In the genomic region with DNA sequence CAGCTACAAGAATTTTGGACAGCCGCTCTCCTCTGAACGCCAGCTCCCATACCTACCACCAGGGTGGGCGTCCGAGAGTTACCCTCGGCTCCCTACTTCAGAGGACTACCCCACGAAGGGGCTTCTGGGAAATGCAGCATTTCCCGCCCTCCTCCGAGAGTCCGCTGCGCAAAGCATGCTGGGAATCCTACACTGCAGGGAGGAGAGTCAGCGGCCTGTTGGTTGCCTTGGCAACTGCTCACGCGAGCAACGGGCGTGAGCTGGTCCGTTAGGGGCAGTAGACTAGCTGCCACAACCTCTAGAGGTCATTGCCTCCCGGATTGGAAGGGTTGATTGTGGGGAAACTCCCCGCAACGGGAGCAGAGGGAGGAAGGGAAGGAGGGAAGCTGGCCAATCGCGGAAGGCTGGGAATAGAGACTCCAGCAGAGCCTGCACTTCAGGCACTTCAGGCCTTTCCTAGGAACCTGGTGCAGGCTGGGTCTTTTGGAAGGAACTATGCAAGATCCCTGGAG, we compare ENCODE assay signal across 8 mouse cellular contexts. TPM values are rescaled to one million over a fixed set of nuclear protein-coding genes. Genes with fewer than 3 reads are reported as not detected.
A peak's percentile ranks its signal among the peaks of the same experiment; 100 is the strongest.
DNase-seq lines count a peak whose midpoint lies in the region; ATAC-seq and TF ChIP-seq lines count a peak whose summit lies in the region.

A gene (minus strand): TSS at position 177 of the 512 bp plus-strand sequence.

- DNase-seq in MN1 (ENCODE audit: low spot score) = peak; percentile 76
- peak; percentile 91 for DNase-seq in cerebellum, adult 8-10 months
- DNase-seq in forelimb bud, embryonic 11.5 days (ENCODE audit: low read depth, low spot score) = peak; percentile 98
- DNase-seq in heart, postnatal 4 days = peak; percentile 95
- DNase-seq in layer of hippocampus, adult 2 months (ENCODE audit: low spot score in 2 of 2) = peak; percentile 88 to 93
- DNase-seq in lung, adult 2 months = peak; percentile 90
- DNase-seq in testis, postnatal 10 days (ENCODE audit: low spot score) = peak; percentile 96

- peaks cover 4% of the 10 kb centered on the region for H3K4me1 ChIP-seq in lung, adult 2 months (ENCODE audit: control insufficient read depth, insufficient read depth, low read length)
- peaks cover 43% of the 10 kb centered on the region for H3K4me1 ChIP-seq in neural tube, embryonic 15.5 days

- no peaks in the 10 kb centered on the region for H3K9me3 ChIP-seq in neural tube, embryonic 15.5 days (replicated peaks)

- peak; percentile 60 for TF ChIP-seq CTCF in layer of hippocampus, adult 2 months (conservative IDR thresholded peaks at IDR 0.05)
- TF ChIP-seq CTCF in lung, adult 2 months (IDR thresholded peaks at IDR 0.05; ENCODE audit: insufficient read depth, low read length) = peak; percentile 22; the same call in 1 of the 2 replicates

- peak within 1 kb of the TSS; percentile 66 for H3K4me3 ChIP-seq in layer of hippocampus, adult 2 months
- peak within 1 kb of the TSS; percentile 80 for H3K4me3 ChIP-seq in lung, adult 2 months (replicated peaks; ENCODE audit: extremely low read depth, low read depth, low read length)
- H3K4me3 ChIP-seq in neural tube, embryonic 15.5 days (replicated peaks) = peak within 1 kb of the TSS; percentile 57

- peak; percentile 64; the same call in 1 of the 2 replicates for TF ChIP-seq POLR2A in lung, adult 2 months (IDR thresholded peaks at IDR 0.05; ENCODE audit: borderline replicate concordance, extremely low read depth, low read depth, low read length)

- peak within 1 kb of the TSS; percentile 57 for H3K9ac ChIP-seq in neural tube, embryonic 15.5 days (replicated peaks)

- peak within 1 kb of the TSS; percentile 76 for H3K4me2 ChIP-seq in neural tube, embryonic 15.5 days

- peak within 1 kb of the TSS; percentile 95 for H3K27ac ChIP-seq in layer of hippocampus, adult 2 months
- H3K27ac ChIP-seq in neural tube, embryonic 15.5 days (replicated peaks) = peak within 1 kb of the TSS; percentile 89

- peaks cover 18% of the 10 kb centered on the region; the same call in 1 of the 2 replicates for H3K27me3 ChIP-seq in neural tube, embryonic 15.5 days (replicated peaks)

- no peaks in the 10 kb centered on the region for H3K36me3 ChIP-seq in neural tube, embryonic 15.5 days

- peak; percentile 91 for ATAC-seq in neural tube, embryonic 15.5 days (ENCODE audit: low FRiP score)

- under 1% methylated on average over 21 of the region's 21 CpGs for WGBS in lung, adult 2 months
- under 1% methylated on average over 21 of the region's 21 CpGs for WGBS in neural tube, embryonic 15.5 days

RNA-seq across cellular contexts. Expression of the gene that starts here (rescaled TPM):
- 1 to 10 TPM; 8.7 to 9.6 TPM for total RNA-seq in heart, postnatal 4 days (2021)
- 1 to 10 TPM; 4.7 TPM for total RNA-seq in layer of hippocampus, adult 2 months (2021)
- polyA plus RNA-seq in lung, adult 2 months (2012; rRNA removed) = 137 and 149 TPM in 2 replicates
- 6.3 and 16.2 TPM in 2 replicates for polyA plus RNA-seq in neural tube, embryonic 15.5 days (2015; fragmentation: Nextera tagmentation; extraction: Ambion mirVana)

Comparison
In these comparisons a context has a peak if more than half of its experiments do, and no peak if none do; other contexts are left out.
1. Peak in every context shown above with its lines: DNase-seq, ATAC-seq, H3K4me3 ChIP-seq and H3K27ac ChIP-seq.